Mouse (Mus musculus) layer of hippocampus, postnatal 36 days (tissue): Measurements from ENCODE around the gene Tmem201. TPM values are rescaled to one million over a fixed set of nuclear protein-coding genes. Genes with fewer than 3 reads are reported as not detected.
A peak's percentile ranks its signal among the peaks of the same experiment; 100 is the strongest.

Experiments
- DNase-seq, 2 experiments: peaks; one replicate each; pipeline ENCODE4 v3.0.0; 2022
- total RNA-seq, 2 experiments: library from RNA; stranded (reverse); gene quantifications; 2 replicates each; pipeline ENCODE4 v1.2.3; 2021

Gene Tmem201
- total RNA-seq, 2 experiments from 2014 or later, result 64.9 to 67.5 TPM

DNA sequence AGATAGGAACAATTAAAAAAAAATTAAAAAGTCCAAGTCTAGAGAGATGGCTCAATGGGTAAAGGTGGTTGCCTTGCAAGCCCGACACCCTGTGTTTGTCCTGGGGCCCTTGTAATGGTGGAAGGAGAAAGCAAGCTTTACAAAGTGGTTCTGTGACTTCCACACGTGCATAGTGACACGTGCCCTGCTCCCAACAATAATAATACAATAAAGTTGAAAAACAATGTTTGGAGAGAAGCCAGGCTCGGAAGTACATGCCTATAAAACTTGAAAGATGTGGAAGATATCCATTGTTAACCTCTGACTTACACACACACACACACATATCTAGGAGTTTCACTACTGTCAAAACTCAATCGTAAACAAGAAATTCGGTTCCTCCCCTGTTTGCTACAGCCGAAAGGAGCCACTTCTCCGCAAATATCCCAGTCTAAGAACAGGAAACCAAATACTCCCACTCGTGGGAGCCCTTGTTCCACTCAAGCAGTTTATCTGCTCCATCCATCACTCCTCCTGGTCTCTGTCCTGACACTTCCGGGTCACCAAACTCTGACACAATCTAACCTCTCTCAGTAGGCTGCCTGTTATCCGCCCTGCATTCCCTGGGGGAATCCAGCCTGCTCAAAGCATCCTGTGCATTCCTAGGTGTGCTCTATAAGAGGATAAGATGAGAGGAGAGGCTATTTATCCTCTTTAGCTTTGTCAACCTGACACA, 58.6 kb downstream of the Tmem201 start:
- DNase-seq, result no peak

DNA sequence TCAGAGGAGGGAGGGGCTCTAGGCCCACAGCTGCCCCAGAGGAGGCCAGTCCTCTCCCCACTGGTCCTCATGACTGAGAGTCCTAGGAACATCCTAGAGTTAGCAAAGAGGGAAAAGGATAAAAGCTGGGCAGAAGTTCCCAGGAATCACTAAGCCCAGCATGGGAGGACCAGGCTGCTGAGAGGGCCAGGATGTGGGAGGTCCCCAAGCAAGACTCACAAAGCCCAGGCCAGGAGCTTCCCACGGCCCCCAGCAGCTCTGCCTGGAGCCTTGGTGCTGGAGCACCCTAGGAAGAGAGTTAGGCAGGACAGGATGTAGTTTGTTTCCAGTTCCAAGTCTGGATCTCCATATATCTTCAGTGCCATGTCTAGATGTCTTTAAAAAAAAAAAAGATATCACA, 59.8 kb downstream of the Tmem201 start:
- DNase-seq, result no peak

DNA sequence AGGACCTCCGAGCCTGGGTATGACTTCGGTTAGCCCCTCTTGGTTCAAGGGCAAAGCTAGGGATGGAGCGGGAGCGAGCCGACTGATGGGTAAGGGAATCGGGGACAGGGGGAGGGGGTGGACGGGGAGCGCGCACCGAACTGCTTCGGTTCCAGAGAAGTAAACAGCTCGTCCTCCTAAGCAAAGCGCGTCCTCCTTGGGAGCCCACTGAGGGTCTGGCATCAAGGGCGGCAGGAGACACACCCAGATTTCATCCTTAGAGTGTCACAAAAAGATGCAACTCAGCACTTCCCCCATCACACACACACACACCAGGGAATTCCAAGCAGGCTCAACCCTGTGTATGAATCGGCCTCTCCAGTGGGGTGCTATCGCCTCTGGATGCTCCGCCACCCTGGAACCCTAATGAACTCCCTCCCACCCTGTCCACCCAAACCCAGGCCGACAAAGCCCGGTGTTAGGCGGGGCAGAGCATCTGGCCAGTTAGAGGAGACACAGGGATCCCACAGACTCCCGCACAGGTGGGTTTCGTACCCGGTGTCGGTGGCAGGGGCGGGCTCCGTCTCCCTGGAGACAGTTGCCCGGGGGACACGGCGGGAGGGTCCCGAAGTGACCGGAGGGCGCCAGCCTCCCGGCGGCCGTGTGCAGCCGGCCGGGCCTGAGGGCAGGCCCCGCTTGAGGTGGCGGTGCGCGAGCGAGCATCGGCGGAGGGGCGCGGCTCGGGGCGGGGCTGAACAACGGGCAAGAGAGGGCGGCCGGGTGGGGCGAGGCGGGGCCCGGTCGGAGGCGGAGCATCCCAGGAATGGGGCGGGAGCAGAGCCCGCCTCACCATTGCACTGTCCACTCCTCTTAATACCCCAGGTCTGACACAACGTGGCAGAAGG, 62.2 kb downstream of the Tmem201 start:
- peak; percentile 73 to 76 for DNase-seq

DNA sequence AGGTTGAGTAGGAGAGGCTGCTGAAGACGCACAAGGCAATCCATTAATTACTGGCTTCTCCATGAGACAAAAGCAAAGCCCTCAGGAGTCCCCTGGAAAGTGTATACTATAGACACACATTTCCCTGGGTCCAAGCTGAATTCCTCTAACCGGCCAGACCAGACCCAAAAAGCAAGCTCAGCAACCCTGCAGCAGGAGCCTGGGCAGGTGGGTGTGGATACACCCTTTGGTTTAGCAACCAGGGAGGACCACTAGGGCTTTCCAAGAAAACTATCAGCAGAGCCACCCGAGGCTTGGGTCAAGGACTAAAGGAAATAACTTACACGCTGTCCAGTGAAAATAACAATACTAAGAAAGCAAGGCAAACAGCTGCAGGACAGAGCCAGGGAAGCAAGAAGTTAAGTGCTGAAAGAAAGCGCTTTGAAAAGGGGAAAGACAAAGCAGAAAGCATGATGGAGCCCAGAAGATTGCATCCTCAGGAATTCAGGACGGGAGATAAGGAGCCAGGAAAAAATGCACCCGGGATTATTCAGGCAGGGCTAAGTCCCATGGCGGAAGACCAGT, 62.9 kb downstream of the Tmem201 start:
- no peak for DNase-seq

DNA sequence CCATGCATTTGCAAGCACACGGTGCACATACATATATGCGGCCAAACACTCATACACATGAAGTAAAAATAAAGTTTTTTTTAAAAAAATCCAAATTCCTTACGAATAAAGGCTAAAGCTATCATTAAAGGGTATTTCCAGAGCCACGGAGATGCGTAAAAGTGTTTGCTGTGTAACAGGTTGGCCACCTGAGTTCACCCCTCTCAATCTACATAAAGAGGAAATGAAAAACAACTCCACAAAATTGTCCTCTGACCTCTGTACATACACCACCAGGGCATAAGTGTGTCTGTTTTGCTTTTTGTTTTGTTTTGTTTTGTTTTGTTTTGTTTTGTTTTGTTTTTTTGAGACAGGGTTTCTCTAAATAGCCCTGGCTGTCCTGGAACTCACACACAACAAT, 65.1 kb downstream of the Tmem201 start:
- no peak for DNase-seq

DNA sequence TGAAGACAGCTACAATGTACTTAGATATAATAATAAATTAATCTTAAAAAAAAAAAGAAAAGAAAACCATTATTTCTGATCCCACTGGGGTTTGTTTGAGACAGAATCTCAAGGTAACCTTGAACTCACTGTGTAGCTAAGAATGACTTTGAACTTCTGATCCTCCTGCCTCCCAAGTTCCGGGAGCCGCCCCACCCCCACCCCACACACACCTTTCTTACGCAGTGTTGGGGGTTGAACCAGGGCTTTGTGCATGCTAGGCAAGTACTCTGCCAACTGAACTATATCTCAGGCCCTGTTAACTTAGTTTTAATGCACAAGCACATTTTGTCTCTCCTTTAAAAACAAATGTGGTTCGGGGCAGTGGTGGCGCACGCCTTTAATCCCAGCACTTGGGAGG, 66.7 kb downstream of the Tmem201 start:
- no peak for DNase-seq

DNA sequence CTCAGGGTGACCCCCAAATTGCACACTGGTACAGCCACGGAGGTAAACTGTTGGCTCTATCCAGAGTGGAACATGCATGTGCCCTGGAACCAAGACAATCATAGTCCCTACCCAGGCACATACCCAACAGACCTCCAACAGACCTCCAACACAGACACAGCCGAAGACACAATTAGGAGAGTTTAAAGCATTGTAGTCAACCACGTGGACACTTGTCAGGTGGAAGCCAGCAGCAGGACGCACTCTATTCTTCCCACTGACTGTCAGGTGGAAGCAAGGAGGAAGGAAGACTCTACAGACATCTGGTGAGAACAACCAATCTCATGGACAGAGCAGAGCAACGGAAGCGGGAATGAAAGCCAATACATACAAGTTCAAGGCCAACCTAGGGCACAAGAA, 72.2 kb downstream of the Tmem201 start:
- no peak for DNase-seq

Other genes starting within 250 kb of the Tmem201 start
- gene Ctnnbip1, start 219.8 kb downstream of the Tmem201 start, total RNA-seq, result 10 to 100 TPM; 33.6 to 37.4 TPM
- gene Clstn1, start 151.6 kb downstream of the Tmem201 start, total RNA-seq, result 100 to 1,000 TPM; 747 to 821 TPM
- 10 to 100 TPM; 20.8 to 25.0 TPM for gene Pik3cd, start 35.5 kb downstream of the Tmem201 start, total RNA-seq
- gene Slc25a33, start 36.2 kb upstream of the Tmem201 start, total RNA-seq, result 10 to 100 TPM; 33.0 to 36.4 TPM
- 10 to 100 TPM; 24.1 to 34.9 TPM for gene Spsb1, start 217.0 kb upstream of the Tmem201 start, total RNA-seq